Mouse (Mus musculus) embryonic facial prominence, embryonic 14.5 days (tissue): ENCODE measurements at regions not wholly inside any gene's neighbourhood (a gene's known extent, or its start where the extent isn't known, plus 50 kb on each side); places are given as distances from the start of the nearest gene placed in this dataset.

ENCODE experiments used
- ATAC-seq: fragments of 200-750 bp; cut with Nextera tagmentation; 2 replicates; pipeline ENCODE4 v1.8.0; 2017; ENCODE audit warnings: low read depth, moderate number of reproducible peaks, moderate TSS enrichment
- DNase-seq: peaks from one replicate; pipeline ENCODE4 v3.0.0-alpha.2; 2015; ENCODE audit warnings: low spot score
- H3K27ac ChIP-seq: fragments of 300-500 bp; sonication (generic); replicated peaks from 2 replicates; pipeline ENCODE4 v1.5.1; 2014; ENCODE audit warnings: low read depth, mild to moderate bottlenecking, low read length, moderate library complexity
- H3K27me3 ChIP-seq: fragments of 300-500 bp; sonication (generic); replicated peaks from 2 replicates; pipeline ENCODE4 v1.6.1; 2014; ENCODE audit warnings: low read length; ENCODE audit not compliant: control insufficient read depth, insufficient read depth
- H3K36me3 ChIP-seq: fragments of 300-500 bp; sonication (generic); 2 replicates; pipeline ENCODE4 v1.6.1; 2014; ENCODE audit warnings: low read length, mixed read lengths; ENCODE audit not compliant: control insufficient read depth, insufficient read depth
- H3K4me1 ChIP-seq: fragments of 300-500 bp; sonication (generic); 2 replicates; pipeline ENCODE4 v1.6.1; 2014; ENCODE audit warnings: antibody characterized with exemption, low read length; ENCODE audit not compliant: control insufficient read depth, insufficient read depth
- H3K4me2 ChIP-seq: fragments of 300-500 bp; sonication (generic); 2 replicates; pipeline ENCODE4 v1.6.1; 2014; ENCODE audit warnings: low read depth, mild to moderate bottlenecking, low read length, moderate library complexity, mixed read lengths
- H3K4me3 ChIP-seq: fragments of 300-500 bp; sonication (generic); 2 replicates; pipeline ENCODE4 v1.5.1; 2014; ENCODE audit warnings: low read depth, mild to moderate bottlenecking, low read length
- H3K9ac ChIP-seq: fragments of 300-500 bp; sonication (generic); 2 replicates; pipeline ENCODE4 v1.6.1; 2014; ENCODE audit warnings: low read depth, mild to moderate bottlenecking, low read length, moderate library complexity, mixed read lengths
- H3K9me3 ChIP-seq: fragments of 300-500 bp; sonication (generic); 2 replicates; pipeline ENCODE4 v1.6.1; 2016; ENCODE audit warnings: low read length; ENCODE audit not compliant: control insufficient read depth
- WGBS: fragments of 180-500 bp; shearing (Covaris S2); extraction: QIAGEN DNeasy Blood & Tissue Kit; methylation state at CpG from one replicate; pipeline ENCODE4 v1.1.7; 2014; 5-methylcytosine and 5-hydroxymethylcytosine counted together

GRCm38 (mm10) chr6:6325516-6325915 is 108.5 kb upstream of the Slc25a13 start:
- Histone ChIP-seq H3K4me3 (no peak overlapping the region), H3K36me3 (no peaks in the 10 kb centered on the region), H3K27me3 (no peaks in the 10 kb centered on the region), H3K9ac (no peak overlapping the region), H3K4me1 (no peaks in the 10 kb centered on the region), H3K4me2 (no peak overlapping the region), H3K9me3 (peaks cover 13% of the 10 kb centered on the region), H3K27ac (no peak overlapping the region)
- WGBS: 48% methylated on average over 1 of the region's 1 CpGs
- DNase-seq (peak; percentile 20), ATAC-seq (no peak)

- Histone ChIP-seq H3K9ac (no peak overlapping the region), H3K4me1 (no peaks in the 10 kb centered on the region), H3K27ac (no peak overlapping the region), H3K27me3 (no peaks in the 10 kb centered on the region), H3K36me3 (no peaks in the 10 kb centered on the region), H3K9me3 (no peaks in the 10 kb centered on the region), H3K4me2 (no peak overlapping the region), H3K4me3 (no peak overlapping the region)
- no peak for ATAC-seq
- DNase-seq: no peak
- WGBS: 50% methylated on average over 4 of the region's 4 CpGs
These were observed 99.8 kb upstream of the Slc25a13 start for GRCm38 (mm10) chr6:6316725-6317124.

- Histone ChIP-seq H3K36me3 (no peaks in the 10 kb centered on the region), H3K27ac (no peak overlapping the region), H3K4me1 (no peaks in the 10 kb centered on the region), H3K9me3 (no peaks in the 10 kb centered on the region), H3K27me3 (no peaks in the 10 kb centered on the region), H3K4me3 (no peak overlapping the region), H3K4me2 (no peak overlapping the region), H3K9ac (no peak overlapping the region)
- ATAC-seq: no peak
- DNase-seq: no peak
- WGBS: 81% methylated on average over 6 of the region's 6 CpGs
These were observed 96.2 kb upstream of the Slc25a13 start for GRCm38 (mm10) chr6:6313171-6313570.

GRCm38 (mm10) chr6:6310213-6310612 is 93.2 kb upstream of the Slc25a13 start:
- no peak overlapping the region for H3K4me2 ChIP-seq
- no peaks in the 10 kb centered on the region for H3K27me3 ChIP-seq
- ATAC-seq: no peak
- H3K4me3 ChIP-seq: no peak overlapping the region
- no peaks in the 10 kb centered on the region for H3K4me1 ChIP-seq
- no peak overlapping the region for H3K27ac ChIP-seq
- no peaks in the 10 kb centered on the region for H3K36me3 ChIP-seq
- no peak overlapping the region for H3K9ac ChIP-seq
- no peaks in the 10 kb centered on the region for H3K9me3 ChIP-seq
- DNase-seq: no peak
- WGBS: 78% methylated on average over 3 of the region's 3 CpGs

GRCm38 (mm10) chr6:6307618-6308017 is 90.6 kb upstream of the Slc25a13 start:
- H3K4me2 ChIP-seq: no peak overlapping the region

GRCm38 (mm10) chr6:6303767-6304166 is 86.8 kb upstream of the Slc25a13 start:
- no peak overlapping the region for H3K27ac ChIP-seq
- no peak overlapping the region for H3K4me3 ChIP-seq
- peaks cover 10% of the 10 kb centered on the region for H3K4me1 ChIP-seq
- ATAC-seq (no peak), DNase-seq (no peak)
- 20% methylated on average over 5 of the region's 5 CpGs for WGBS
- 0 out of 2 replicates have a peak, but pooled peaks cover 4% of the 10 kb centered on the region for H3K27me3 ChIP-seq
- H3K9me3 ChIP-seq: no peaks in the 10 kb centered on the region
- no peak overlapping the region for H3K9ac ChIP-seq
- H3K36me3 ChIP-seq: no peaks in the 10 kb centered on the region
- H3K4me2 ChIP-seq: no peak overlapping the region

More at GRCm38 (mm10) chr6:6307618-6308017, 90.6 kb upstream of the Slc25a13 start:
- no peak for ATAC-seq
- no peak overlapping the region for H3K27ac ChIP-seq
- H3K36me3 ChIP-seq: no peaks in the 10 kb centered on the region
- H3K27me3 ChIP-seq: 0 out of 2 replicates have a peak, but pooled peaks cover 4% of the 10 kb centered on the region
- peaks cover 10% of the 10 kb centered on the region for H3K4me1 ChIP-seq
- no peaks in the 10 kb centered on the region for H3K9me3 ChIP-seq
- DNase-seq: no peak
- H3K4me3 ChIP-seq: no peak overlapping the region
- WGBS: 70% methylated on average over 2 of the region's 2 CpGs
- H3K9ac ChIP-seq: no peak overlapping the region

GRCm38 (mm10) chr6:6301001-6301510 is 84.1 kb upstream of the Slc25a13 start:
- Histone ChIP-seq H3K4me2 (no peak overlapping the region), H3K4me1 (peaks cover 10% of the 10 kb centered on the region), H3K9me3 (no peaks in the 10 kb centered on the region), H3K36me3 (no peaks in the 10 kb centered on the region), H3K9ac (no peak overlapping the region), H3K4me3 (no peak overlapping the region), H3K27me3 (0 out of 2 replicates have a peak, but pooled peaks cover 4% of the 10 kb centered on the region), H3K27ac (no peak overlapping the region)
- 81% methylated on average over 6 of the region's 6 CpGs for WGBS
- DNase-seq (no peak), ATAC-seq (no peak)

- Histone ChIP-seq H3K27me3 (0 out of 2 replicates have a peak, but pooled peaks cover 4% of the 10 kb centered on the region), H3K4me1 (peaks cover 10% of the 10 kb centered on the region), H3K27ac (no peak overlapping the region), H3K4me3 (no peak overlapping the region), H3K9ac (no peak overlapping the region), H3K36me3 (no peaks in the 10 kb centered on the region), H3K9me3 (no peaks in the 10 kb centered on the region), H3K4me2 (no peak overlapping the region)
- WGBS: 51% methylated on average over 14 of the region's 14 CpGs
- no peak for DNase-seq
- ATAC-seq: no peak
These were observed 82.2 kb upstream of the Slc25a13 start for GRCm38 (mm10) chr6:6298867-6299852.
